Mouse (Mus musculus): ENCODE measurements at regions not wholly inside any gene's neighbourhood (a gene's known extent, or its start where the extent isn't known, plus 50 kb on each side); places are given as distances from the start of the nearest gene placed in this dataset.
"Not testable (repeated sequence)": the region's sequence is repeated elsewhere in the genome, so short reads cannot be mapped to it uniquely, and the experiment has no call there.

GRCm38 (mm10) chr9:83728428-83728827, 77.6 kb downstream of the Elovl4 start:
- intact Hi-C loops (cut with DNase I), result no loop called here
- DNase-seq (ENCODE audit: low spot score in 2 of 2), result no peak

GRCm38 (mm10) chr9:83727462-83728189, 78.5 kb downstream of the Elovl4 start:
- intact Hi-C loops (cut with DNase I), result no loop called here
- DNase-seq (ENCODE audit: low spot score in 2 of 2), result peak; percentile 80

- DNase-seq (ENCODE audit: low spot score in 2 of 2), result no peak
- intact Hi-C loops (cut with DNase I), result no loop called here
Measured at GRCm38 (mm10) chr9:83726979-83727378, 79.1 kb downstream of the Elovl4 start.

- intact Hi-C loops (cut with DNase I), result no loop called here
- DNase-seq (ENCODE audit: low spot score in 2 of 2), result peak; percentile 48 to 63
Measured at GRCm38 (mm10) chr9:83726105-83726504, 80.0 kb downstream of the Elovl4 start.

DNA sequence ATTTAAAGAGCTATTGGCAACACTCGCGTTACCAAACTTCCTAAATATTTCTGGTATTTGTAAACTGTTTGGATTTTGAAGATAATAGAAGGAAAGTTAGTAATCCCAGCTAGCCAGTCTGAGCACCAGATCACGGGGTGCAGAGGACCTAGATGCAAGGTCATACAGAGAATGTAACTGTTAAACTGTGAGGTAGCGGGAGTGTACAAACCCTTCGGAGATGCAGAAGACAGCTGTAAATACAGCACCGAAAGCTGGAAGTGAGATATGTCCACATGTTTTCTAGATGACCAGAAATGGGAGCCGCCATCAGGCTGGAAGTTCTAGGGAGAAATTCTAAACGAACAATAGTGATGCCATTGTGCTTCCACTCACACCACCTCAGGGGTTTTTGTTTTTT, 80.5 kb downstream of the Elovl4 start:
- no peak for DNase-seq (ENCODE audit: low spot score in 2 of 2)
- intact Hi-C loops (cut with DNase I), result no loop called here

DNA sequence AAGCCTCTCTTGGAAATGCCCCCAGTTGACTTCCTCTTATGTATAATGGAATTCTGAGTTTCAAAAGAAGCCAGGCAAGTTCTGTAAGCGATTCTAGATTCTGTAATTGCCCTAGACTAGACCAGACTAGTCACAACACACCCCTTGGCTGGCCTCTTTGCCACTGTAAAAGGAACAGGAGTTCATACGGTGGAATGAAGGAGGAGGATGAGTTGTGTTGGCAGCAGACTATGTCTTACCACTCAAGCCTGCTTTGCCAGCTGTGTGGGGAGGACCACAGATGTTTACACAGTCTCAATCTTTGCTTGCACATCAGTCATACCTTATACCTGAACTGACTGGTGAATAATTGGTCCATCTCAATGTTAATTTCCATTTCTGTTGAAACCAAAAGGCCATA, 85.1 kb downstream of the Elovl4 start:
- no peak for DNase-seq (ENCODE audit: low spot score in 2 of 2)
- intact Hi-C loops (cut with DNase I), result no loop called here

DNA sequence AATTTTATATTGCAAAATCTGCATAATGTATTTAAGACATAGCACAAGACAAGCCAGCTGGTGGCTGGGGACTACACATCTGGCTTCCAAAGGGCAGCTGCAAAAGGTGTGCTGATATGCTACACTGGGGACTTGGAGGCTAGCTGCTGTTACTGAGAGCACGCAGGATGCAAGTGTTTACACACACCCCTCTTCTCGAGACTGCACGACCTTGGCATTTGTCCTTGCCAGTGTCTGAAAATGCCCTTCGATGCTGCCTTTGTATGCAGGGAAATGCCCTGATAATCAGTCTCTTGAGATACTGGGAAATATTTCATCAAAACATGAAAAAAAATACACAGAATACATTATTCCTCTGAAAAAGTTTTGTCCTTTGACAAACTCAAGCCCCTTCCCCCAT, 86.3 kb downstream of the Elovl4 start:
- intact Hi-C loops (cut with DNase I), result no loop called here
- DNase-seq (ENCODE audit: low spot score in 2 of 2), result no peak

DNA sequence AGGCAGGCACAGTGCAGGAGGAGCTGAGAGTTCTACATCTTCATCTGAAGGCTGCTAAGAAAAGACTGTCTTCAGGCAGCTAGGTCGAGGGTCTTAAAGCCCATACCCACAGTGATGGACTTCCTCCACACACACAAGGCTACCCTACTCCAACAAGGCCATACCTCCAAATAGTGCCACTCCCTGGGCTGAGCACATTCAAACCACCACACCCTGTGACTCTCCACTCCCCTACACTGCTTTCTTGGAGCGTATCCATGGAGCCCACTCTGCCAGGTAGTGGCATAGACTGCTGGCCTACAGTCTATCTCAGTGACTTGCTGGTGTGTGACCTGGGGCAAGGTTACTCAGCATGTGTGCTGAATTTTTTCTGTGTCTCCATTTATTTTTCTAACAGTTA, 88.0 kb downstream of the Elovl4 start:
- intact Hi-C loops (cut with DNase I); DNase-seq (ENCODE audit: low spot score in 2 of 2): not testable (repeated sequence)

DNA sequence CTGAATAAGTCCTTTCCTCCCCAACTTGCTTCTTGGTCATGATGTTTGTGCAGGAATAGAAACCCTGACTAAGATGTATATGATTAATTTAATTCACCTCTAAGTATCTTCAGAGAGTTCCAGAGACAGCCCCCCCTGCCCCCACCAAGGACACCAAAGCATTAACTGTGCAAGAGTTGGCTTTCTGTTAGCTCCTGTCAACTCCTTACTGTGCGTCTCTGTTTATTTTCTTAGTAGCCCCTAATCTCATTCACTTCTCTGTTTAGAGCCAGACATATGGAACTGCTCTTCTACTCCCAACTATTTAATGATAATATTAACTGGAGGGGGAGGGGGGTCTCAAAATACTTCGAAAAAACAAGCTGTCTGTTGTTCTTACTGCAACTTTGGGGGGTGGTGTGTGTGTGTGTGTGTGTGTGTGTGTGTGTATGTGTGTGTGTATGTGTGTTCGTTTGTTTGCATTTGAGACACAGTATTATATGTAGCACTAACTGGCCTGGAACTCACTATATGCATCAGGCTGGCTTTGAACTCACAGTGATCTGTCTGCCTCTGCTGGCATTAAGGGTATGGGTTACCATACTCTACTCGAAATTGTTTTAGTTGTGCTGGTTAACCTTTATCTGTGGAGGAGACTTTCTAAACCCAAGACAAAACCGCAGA, 89.8 kb downstream of the Elovl4 start:
- intact Hi-C loops (cut with DNase I), result no loop called here
- DNase-seq (ENCODE audit: low spot score in 2 of 2), result no peak

DNA sequence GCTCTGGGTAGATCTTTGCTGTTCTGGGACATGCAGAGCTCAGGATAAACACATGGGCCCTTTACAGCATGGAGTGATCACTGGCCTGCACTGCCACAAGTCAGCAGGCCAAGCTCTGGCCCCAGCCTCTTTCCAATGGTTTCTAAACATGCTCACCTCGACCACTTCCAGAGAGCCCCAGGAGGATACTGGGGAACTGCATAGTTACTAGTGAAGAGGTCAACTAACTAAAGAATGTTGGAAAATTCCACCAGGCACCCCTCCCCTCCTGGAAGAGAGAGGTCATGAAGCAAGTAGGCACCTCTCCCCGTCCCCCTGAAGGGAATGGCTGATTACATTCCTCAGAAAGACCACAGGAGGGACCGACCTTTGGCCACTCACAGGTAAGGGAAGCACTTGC, 98.7 kb downstream of the Elovl4 start:
- intact Hi-C loops (cut with DNase I), result no loop called here
- no peak for DNase-seq (ENCODE audit: low spot score in 2 of 2)

- intact Hi-C loops (cut with DNase I), result no loop called here
- DNase-seq (ENCODE audit: low spot score in 2 of 2), result no peak
Measured at GRCm38 (mm10) chr9:83706071-83706470, 100.0 kb downstream of the Elovl4 start.

DNA sequence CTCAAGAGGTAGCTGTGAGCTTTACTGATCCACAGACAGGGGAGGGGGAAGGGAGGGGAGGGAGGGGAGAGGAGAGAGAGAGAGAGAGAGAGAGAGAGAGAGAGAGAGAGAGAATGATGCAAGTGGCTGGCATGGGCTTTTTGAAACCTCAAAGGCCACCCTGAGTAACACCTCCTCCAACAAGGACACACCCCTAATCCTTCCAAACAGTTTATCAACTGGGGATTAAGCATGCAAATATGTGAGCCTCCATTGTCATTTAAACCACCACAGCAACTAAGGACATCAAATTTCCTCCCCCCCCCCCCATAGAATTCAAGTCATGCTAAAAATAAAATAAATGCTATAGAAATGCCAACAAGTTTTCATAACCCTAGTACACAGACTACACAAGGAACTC, 101.9 kb downstream of the Elovl4 start:
- DNase-seq (ENCODE audit: low spot score in 2 of 2), result no peak
- intact Hi-C loops (cut with DNase I), result no loop called here

DNA sequence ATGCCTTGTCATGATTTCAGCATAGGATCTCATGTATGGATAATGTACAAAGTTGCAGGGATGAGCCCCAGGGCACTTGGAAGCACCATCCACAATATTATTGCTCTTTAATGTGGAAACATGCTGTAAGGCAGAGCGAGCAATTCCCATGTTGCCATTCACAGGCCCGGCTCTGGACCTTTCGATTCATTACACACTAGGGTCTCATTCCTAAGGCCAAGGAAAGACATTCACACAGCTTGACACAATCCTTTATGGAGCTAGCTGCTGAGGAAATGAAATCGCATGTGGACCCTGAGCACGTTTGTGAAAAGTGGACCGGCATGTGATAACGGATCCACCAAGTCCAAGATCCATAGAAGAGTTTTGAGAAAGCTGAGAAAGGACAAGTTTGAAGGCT, 105.2 kb downstream of the Elovl4 start:
- no peak for DNase-seq (ENCODE audit: low spot score in 2 of 2)
- intact Hi-C loops (cut with DNase I), result no loop called here

- DNase-seq (ENCODE audit: low spot score in 2 of 2), result no peak
- intact Hi-C loops (cut with DNase I), result no loop called here
Measured at GRCm38 (mm10) chr9:83700056-83700455, 106.0 kb downstream of the Elovl4 start.

DNA sequence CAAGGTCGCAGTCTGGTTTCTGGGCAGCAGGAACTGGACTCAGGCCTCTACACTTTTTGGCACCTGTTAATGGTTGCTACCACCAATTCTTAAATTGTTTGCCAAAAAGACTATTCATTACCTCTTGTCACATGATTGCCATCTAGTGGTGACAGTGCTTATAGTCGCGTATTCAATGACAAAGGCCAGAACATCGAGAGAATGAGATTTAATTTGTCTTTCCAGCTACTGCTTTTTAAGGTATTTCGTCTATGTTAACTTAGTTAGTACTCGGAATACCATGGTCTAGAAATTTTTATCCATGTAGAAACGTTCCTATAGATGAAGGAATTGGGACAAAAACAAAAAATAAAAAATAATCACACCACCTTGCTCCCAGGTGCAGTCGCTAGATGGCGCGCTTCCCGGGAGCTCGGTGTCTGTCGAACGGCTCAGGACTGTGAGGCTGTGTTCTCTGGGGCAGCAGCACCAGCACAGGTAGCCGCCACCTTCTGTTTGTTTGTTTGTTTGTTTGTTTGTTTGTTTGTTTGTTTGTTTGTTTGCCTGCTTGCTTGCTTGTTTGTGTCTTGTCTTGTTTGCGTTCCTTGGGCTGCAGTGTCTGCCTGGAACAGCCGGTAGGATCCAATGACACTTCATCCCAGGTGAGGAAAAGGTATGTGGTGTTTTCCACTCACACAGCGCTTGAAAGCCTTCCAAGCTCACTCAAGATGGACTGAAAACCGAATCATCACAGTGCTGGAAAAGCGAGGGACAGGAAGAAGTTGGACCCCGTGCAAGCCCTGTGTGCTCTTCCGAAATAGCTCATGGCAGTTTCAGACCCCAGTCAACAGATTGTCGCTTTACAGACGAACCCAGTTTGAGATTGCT, 114.5 kb downstream of the Elovl4 start:
- peak; percentile 81 to 88 for DNase-seq (ENCODE audit: low spot score in 2 of 2)
- intact Hi-C loops (cut with DNase I), result loop anchor here (5.0 kb wide), 1 partner anchor 39 kb away; no protein-coding TSS in a partner anchor

Data from left cerebral cortex, postnatal 14 days (tissue).